Mouse (Mus musculus) spleen, adult 2 months (tissue): ENCODE data around the gene Ppdpf.

Source experiments
- CTCF ChIP-seq: fragments of 200-500 bp; IDR thresholded peaks from 2 replicates; pipeline ENCODE4 v1.5.1; 2011; ENCODE audit warnings: mild to moderate bottlenecking, inconsistent platforms; ENCODE audit not compliant: insufficient read depth, insufficient read length, insufficient replicate concordance; ENCODE audit errors: extremely low read depth
- POLR2A ChIP-seq: fragments of 200-500 bp; IDR thresholded peaks from 2 replicates; pipeline ENCODE4 v1.6.1; 2011; ENCODE audit warnings: low read depth, low read length, inconsistent platforms

GRCm38 (mm10) chr2:181180898-181181297 is 6.1 kb upstream of the Ppdpf start:
- TF ChIP-seq CTCF: no peak
- no peak for TF ChIP-seq POLR2A
